Mouse (Mus musculus) T-helper 2 cell (primary cell): Measurements from ENCODE around the gene Dhx57.
"Not testable (repeated sequence)": the region's sequence is repeated elsewhere in the genome, so short reads cannot be mapped to it uniquely, and the experiment has no call there.

Experiments used
- in situ Hi-C: fragments of 300-600 bp; cut with MboI, MseI; formaldehyde crosslinking; loops from one replicate; pipeline ENCODE4 v1.15.1; 2025; ENCODE audit warnings: high pct_unique_total_duplicates

Dhx57 gene

DNA sequence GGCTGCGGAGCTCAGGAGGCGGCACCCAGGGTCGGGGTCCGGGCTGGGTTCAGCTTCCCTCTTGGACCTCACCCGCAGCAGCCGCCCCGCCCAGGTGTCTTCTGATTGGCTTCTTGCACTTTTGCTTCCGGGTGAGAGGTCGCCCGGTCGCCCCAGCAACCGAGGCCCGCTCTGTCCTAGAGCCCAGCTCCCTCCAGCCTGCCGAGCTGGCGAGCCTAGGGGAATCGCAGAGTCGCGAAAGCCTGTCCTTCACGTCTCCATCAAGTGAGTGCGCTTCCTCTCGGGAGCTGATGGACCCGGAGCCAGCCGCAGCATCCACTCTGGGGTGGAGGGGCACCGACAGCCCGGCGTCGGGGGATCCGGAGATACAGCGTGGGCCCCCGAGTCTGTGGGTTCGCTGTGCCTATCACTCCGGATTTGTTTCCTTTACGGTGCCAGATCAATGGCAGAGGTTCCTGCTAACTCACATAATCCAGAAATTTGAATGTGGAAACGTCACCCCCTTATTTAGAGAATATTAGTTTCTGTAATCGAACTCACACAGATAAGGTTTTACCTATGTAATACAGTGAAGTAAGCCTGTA lies at the start of gene Dhx57, which contains the start of gene Morn2:
Gene Dhx57, minus strand, starts transcription at position 403 of the 584 bp plus-strand sequence.
Gene Morn2, plus strand, starts transcription at position 130 of the 584 bp plus-strand sequence.
- in situ Hi-C loops, result loop anchor here (5.0 kb wide), 1 partner anchor 272 kb away; no protein-coding TSS in a partner anchor

DNA sequence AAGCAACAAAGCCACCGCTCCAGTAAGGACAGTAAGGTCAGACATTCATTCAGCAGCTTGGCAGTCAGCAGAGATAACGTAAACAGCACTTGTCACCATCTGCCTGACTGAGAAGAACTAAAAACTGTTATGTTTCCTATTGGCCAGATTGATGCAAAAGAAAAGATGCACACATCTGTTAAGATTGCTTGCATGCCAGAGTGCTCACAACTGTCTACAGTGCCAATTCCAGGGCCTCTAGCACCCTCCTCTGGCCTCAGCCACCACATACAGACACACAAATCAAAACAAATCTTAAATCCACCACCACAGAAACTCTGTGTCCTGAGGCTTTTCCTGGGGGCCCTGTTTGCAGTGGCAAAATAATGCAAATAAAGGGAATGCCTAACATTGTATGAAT lies 42.1 kb upstream of the Dhx57 start:
- in situ Hi-C loops, result no loop called here

DNA sequence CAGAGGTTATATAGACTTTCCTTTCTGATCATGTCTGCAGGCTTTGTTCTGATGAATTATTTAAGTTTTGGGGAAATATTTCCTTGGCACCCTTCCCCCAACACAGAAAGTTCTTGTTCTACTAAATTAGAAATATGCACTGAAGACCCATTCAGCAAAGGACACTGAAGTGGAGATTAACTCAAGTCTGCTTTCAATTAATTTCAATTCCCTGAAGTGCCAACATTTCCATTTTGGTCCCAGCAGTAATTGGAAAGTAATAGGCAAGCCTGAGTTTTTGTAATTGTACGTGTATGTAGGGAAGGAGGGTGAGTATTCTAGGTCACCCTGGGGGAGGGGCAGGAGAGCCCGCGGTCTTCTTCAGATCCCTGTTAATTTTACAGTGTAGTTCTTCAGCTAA lies 36.2 kb upstream of the Dhx57 start:
- in situ Hi-C loops, result no loop called here

DNA sequence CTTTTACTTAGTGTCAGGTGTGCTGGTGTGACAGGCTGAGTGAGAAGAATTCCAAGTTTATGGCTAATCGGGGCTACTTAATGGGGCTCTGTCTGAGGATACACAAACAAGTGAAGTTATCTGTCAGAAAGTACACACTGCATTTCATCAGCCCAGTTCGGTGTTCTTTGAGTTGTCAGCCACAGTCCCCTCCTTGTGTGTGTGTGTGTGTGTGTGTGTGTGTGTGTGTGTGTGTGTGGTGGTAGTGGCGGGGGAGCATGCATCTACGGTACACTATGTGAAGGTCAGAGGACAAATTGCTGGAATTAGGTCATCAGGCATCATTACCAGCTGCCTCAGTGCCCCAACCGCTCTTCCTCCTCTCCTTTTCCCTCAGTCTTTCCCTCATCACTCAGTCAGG lies 35.2 kb upstream of the Dhx57 start:
- in situ Hi-C loops, result no loop called here

DNA sequence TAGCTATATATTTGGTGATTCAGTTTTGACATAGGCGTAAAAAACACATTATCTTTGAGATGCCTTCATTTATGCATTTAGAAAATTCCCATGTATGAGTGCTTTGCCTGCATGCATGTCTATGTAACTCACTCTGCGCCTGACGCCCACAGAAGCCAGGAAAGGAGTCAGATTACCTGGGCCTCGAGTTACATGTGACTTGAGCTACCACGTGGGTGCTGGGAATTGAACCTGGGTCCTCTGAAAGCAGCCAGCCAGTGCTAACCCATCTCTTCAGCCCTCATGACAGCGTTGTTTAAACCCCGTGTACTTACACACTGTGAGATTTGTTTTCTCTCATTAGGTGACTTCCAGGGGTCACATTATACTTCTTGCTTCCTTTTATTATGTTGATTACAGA lies 34.2 kb upstream of the Dhx57 start:
- in situ Hi-C loops, result loop anchor here (25.0 kb wide), 1 partner anchor 713 kb away; no protein-coding TSS in a partner anchor

DNA sequence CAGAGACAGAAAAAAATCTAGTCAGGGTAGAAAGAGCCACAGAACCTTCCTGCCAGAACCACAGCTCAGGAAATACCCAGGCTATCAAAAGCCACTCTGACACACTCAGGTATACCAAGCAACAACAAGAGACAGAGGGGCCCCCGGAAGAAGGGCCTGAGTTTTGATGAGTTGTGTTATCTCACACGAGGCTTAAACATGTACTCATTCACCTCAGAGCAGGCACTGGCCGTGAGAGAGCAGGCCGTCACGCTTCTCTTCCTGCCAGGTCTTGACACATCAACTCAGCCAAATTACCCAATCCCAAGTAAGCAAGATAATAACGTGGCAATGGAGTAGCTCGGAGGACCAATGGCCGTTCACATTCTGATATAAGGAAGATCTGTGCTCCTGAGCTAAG lies 33.4 kb upstream of the Dhx57 start:
- in situ Hi-C loops, result loop anchor here (25.0 kb wide), 1 partner anchor 714 kb away; no protein-coding TSS in a partner anchor

DNA sequence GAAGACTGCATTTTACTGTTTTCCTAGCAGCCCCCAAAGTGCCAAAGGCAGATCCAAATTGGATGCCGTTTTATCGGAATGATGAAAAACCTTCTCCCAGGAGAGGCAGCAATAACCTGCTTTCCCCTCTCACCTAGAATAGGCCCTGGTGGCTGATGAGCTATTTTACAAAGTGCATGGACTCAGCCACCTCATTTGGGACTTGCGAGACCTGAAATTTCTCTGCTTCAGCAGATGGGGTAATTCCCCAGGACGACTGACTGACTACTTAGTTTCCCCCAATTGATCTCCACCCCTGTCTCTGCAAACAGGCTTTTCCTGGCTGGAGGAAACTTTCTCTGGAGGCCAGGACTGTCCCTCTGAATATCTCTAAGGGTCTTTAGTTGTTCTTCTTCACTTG lies 32.7 kb upstream of the Dhx57 start:
- in situ Hi-C loops, result loop anchor here (25.0 kb wide), 1 partner anchor 714 kb away; no protein-coding TSS in a partner anchor

DNA sequence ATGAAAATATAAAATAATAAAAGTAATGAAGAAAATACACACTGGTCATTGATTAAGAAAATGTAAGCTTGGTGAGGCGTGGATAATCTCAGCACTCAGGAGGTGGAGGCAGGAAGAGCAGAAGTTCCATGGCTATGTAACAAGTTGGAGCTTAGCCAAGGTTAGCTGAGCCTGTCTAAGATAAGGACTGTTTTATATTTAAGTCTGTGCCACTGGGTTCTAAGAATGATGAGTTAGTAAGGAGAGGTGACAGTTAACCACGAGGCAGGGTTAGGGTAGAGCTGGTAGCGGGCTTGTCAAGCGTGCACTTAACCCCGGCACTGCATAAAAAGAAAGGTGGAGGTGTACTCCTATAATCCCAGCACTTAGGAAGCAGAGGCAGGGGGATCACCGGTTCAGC lies 32.0 kb upstream of the Dhx57 start:
- in situ Hi-C loops, result loop anchor here (25.0 kb wide), 1 partner anchor 715 kb away; no protein-coding TSS in a partner anchor

DNA sequence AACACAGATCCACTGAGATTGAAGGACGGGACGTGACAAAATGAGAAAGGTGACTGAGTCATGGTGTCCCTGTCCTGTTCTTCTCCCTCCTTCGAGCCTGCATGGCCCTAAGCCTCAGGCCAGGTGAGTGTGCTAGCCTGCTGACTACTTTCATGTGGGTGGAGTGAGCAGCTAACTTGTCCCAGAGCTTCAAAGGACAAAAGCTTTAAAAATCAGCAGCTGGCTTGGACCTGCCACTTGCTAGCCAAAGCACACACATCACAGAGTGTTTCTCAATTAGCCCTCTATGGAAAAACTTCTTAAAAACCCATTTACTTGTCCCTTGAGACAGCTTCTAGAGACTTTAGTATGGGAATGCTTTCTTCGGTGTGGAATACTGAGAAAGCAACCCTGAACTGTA lies 22.1 kb upstream of the Dhx57 start:
- in situ Hi-C loops, result loop anchor here (25.0 kb wide), 1 partner anchor 725 kb away; no protein-coding TSS in a partner anchor

DNA sequence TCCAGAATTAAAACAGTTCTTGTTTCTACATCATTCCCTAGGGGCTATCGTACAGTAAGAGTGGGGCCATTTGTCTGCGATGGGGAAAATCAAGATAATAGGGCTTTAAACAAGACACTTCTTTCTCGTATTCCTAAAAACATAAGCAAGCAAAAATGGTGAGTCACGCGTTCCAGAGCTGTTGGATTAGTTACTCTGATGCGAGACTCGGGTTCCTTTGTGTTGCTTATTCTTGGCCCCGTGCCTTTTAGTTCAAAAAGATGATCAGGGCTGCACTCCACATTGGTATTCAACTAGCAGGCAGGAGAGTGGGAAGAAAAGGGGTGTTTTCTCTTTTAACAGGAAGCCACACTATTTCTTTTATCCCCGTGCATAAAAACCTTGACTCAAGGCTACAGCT lies 21.5 kb upstream of the Dhx57 start:
- in situ Hi-C loops, result loop anchor here (25.0 kb wide), 1 partner anchor 726 kb away; no protein-coding TSS in a partner anchor

DNA sequence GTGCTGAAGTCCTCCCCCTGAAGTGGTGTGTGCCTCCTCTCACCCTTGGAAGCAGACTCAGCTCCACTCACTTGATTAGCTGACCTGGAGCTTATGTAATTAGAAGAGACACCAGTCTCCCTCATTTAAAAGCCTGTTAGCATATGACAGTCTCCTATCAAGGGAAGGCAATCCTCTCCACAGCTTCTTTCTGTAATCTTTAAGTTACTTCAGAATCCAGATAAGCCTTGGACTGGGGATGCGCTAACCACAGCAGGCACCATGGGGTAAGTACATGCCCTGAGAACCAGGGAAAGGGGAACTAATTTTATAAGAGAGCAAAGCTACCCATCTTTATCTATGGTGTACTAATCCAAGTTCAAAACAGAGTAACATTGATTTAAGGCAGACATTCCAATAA lies 17.0 kb upstream of the Dhx57 start, which contains the start of gene Arhgef33:
Gene Arhgef33, plus strand, starts transcription at position 157 of the 400 bp plus-strand sequence.
- in situ Hi-C loops, result loop anchor here (25.0 kb wide), 1 partner anchor 730 kb away; no protein-coding TSS in a partner anchor

DNA sequence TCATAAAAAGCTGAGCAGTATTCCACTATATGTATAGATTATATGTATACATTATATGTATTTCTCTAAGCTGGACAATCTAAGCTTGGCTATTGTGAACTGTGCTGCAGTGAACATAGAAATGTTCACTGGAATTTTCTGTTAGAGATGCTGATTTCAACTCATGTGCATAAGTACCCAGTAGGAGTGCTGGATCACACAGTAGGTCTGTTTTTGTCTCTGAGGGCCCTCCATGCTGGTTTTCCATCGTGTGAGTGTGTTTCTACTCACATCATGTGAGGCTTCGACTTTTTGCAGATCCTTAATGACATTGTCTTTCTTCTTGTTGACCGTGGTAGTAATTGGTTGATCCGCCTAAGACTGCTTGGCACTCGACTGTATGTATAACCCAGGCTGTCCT lies 8.6 kb upstream of the Dhx57 start:
- in situ Hi-C loops, result no loop called here

DNA sequence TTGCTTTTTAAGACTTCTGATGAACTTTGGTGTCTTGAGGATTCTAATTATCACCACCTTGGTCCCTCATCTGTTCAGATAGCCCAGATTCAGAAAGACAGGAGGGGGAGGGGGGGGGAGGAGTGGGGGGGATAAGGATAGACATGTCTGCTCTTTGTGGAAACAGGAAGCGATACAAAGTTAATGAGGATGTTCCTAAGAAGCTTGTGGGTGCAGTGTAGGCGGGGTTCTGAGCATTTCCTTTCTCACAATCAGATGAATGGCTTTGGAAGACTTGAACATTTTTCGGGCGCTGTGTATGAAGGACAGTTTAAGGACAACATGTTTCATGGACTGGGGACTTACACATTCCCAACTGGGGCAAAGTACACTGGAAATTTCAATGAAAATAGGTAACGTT lies 5.0 kb upstream of the Dhx57 start:
- in situ Hi-C loops, result no loop called here

DNA sequence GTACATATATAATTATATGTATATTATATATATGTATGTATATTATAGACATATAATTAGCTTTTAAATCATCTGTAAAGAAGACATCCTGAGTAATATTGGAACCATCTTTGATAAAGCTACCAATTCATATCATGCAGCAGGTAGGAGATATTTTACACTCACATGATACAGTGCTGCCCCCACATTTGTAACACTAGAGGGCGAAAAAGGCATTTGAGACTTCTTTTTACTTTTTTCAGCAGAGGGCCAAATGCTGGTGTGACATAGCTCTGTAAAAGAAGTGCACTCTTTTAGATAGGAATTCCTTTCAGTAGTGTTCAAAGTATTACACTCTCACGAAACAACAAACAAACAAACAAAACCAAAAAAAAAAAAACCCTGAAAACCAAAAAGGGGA lies 872 bp upstream of the Dhx57 start:
- in situ Hi-C loops, result loop anchor here (5.0 kb wide), 1 partner anchor 271 kb away; no protein-coding TSS in a partner anchor

DNA sequence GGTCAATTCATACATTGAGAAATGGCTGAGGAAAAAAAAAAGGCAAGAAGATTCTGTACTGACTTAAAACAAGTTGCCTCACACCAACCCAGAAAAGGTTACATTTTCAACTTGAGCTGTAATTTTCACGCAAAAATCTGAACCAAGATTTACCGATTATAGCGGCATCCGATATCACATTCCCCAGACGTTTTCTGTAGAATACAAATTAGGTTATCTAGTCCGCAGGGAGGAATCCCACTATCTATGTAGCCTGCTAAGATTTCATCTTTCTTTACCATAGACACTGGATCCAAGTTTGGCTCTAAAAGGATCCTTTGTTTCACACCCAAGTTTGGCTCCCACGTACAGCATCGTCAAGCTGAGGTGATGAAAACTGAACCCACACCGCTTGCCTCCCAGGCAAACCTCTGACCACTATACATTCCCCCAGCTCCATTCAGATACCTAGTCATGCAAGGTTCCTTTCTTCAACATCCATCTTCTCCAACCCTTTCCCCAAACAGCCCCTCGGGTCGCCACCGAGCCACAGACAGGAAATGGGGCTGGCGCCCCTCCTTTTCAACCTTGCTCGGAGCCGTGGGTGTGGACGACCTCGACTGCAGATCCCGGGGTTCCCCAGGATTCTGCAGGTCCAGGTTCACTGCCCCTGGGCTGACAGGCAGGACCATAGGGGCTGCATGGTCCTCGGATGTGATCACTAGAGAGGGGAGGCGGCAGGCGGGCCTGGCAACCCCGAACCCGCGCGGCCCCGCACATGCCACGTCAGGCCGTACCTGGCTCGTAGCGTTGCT lies 799 bp downstream of the Dhx57 start:
- in situ Hi-C loops, result loop anchor here (5.0 kb wide), 1 partner anchor 273 kb away; no protein-coding TSS in a partner anchor

DNA sequence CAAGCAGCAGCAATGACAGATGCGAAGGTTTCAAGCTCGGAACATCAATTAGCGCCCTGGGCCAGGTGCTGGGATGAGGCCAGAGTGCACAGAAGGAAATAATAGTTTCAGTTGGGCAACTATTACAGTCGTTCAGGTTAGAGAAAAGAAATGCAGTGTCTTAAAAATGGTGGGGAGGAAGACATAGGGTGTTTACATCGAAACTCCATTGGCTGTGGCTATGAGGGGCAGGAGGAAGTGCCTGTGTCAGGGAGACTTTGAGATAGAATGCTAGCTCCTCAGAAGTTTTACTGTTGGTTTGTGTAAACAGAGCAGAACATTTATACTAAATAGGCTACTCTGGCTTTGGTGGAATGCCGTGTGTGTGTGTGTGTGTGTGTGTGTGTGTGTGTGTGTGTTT lies 2.3 kb downstream of the Dhx57 start:
- in situ Hi-C loops, result no loop called here

DNA sequence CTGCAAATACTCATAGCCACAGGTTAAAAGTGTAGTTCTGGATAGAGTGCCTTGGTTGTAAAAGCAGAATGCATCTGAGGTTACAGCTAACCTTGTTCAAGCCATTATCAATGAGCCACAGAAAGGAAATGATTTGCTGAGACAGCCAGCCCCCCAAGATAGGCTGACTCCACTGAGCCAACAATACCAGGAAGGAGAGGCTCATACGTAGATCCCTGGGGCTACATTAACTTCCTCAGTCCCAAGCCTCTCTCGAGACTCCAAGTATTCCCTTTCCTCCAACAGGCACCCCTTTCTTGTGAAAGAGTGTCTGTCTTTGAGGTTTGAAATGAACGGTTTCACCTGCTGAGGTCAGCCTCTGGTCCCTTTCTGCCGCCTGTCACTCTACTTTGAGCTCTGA lies 5.8 kb downstream of the Dhx57 start:
- in situ Hi-C loops, result no loop called here

DNA sequence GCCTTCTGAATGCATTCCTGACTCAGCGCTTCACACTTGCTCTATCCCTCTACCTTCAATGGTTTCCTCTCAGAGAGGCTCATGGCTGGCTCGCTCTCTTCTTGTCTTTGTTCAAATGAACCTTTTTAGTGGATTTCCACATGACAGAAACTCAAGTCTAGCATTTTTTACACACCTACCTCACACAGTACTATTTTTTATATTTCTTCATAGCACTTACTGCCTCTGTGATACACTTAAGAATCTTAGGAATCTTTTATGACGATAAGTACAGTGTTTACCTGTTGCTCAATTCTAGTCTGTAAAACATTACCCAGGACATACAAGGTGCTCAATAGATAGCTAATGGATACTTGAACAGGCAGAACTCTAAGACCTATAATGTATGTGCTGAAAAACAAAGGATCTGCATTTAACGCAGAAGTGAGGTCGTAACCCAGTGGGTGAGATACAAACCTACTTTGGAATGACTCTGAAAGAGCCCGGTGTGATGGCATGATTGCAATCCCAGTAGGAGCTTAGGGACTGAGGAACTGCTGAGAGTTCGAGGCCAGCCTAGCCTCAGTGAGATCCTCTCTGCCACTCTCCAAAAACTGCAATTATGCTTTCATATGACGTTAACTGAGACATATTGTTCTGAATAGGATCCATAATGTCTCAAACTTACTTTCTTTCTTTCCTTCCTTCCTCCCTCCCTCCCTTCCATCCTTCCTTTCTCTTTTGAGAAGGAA lies 10.8 kb downstream of the Dhx57 start:
- in situ Hi-C loops, result no loop called here

DNA sequence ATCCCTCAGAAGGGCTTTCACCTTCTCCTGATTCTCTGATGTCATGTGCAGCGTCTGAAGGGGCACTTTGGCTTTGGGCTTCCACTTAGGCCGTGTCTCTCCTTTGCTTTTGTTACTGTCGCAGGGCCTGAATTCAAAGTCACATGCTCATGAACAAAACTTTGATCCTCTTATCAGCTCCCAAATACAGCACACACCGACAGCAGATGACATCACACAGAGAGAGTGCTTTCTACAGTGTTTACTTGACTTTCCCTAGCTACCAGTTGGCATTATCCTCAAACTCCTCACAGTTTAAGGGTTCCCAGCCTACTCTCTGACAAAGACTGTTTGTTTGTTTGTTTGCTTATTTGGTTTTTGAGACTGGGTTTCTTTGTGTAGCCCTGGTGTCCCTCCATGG lies 12.0 kb downstream of the Dhx57 start:
- in situ Hi-C loops, result no loop called here

DNA sequence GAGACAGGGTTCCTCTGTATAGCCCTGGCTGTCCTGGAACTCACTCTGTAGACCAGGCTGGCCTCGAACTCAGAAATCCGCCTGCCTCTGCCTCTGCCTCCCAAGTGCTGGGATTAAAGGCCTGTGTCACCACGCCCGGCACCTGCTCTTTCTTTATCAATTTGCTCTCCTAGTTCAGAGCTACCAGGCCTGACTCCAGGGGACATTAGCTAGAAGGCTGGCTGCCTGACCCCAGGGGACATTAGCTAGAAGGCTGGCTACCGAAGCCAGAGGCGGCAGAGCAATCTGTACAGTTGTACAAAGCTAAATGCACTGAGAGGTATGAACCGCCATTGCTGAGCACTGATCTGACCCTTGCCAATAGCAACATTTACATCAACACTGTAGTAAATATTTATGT lies 19.7 kb downstream of the Dhx57 start:
- in situ Hi-C loops, result not testable (repeated sequence)

DNA sequence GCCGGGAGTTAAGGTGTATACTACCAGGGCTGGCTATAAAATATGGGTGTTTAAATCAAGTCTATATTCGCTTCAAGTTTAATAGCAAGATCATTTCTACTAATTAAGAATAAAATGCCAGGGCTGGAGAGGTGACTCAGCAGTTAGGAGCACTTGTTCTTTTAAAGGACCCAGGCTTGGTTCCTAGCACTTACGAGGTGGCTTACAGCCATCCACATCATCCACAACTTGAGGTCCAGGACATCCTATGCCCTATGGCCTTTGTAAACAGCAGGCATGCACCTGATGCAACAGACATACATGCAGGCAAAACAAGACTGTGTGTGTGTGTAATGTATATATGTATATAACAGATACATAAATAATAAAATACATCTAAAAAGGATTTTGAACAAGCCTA lies 22.1 kb downstream of the Dhx57 start:
- in situ Hi-C loops, result no loop called here

DNA sequence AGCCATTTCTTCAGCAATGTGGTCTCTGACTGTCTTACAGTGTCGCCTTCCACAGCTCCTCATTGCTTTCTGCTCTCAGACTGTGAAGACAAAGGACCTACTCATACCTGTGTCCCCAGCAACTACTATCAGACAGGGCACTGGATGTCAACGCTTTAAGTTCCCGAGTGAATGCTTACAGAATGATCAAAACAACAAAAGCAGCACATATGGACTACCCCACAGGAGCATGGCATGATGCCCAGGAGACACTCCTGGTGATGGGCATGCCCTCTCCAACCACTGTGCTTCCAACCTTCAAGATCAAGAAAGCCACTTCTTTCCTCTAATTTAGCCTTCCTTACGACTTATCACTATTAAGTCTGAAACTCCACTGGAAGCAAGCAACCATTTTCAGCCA lies 23.2 kb downstream of the Dhx57 start:
- in situ Hi-C loops, result no loop called here
